8 mouse cellular contexts compared by ENCODE assay signal in the genomic region with DNA sequence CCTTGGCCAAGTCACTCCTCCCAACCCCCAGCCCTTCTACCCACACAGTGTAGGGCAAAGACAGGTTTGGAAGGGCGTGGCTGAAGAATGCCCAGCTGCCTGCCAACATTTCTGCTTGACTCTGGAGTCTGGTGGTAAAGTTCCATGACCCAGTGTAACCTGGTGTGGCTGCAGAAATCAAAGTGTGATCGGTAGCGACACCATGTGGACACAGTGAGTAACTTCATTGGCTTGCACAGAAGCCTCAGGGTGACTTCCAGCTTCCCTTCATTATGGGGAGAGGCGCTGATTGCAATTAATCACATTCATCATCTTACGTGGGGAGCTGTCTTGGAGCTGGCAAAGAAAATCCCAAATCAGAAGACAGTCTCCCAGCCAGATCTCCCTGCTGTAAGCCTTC. TPM values are rescaled to one million over a fixed set of nuclear protein-coding genes. Genes with fewer than 3 reads are reported as not detected.
DNase-seq lines count a peak whose midpoint lies in the region; ATAC-seq and TF ChIP-seq lines count a peak whose summit lies in the region.

No protein-coding gene starts in this region.

- peak; percentile 95 for TF ChIP-seq CTCF in midbrain, postnatal 0 days (IDR thresholded peaks at IDR 0.05)

- H3K9ac ChIP-seq in limb, embryonic 13.5 days: no peak overlapping the region
- H3K9ac ChIP-seq in midbrain, postnatal 0 days (replicated peaks; ENCODE audit: low read length, poor library complexity, severe bottlenecking): no peak overlapping the region

- no peak overlapping the region for H3K27ac ChIP-seq in embryonic facial prominence, embryonic 10.5 days (replicated peaks)
- H3K27ac ChIP-seq in limb, embryonic 13.5 days: no peak overlapping the region
- H3K27ac ChIP-seq in midbrain, postnatal 0 days (ENCODE audit: low read depth, low read length): peak overlapping the region; percentile 63

- H3K27me3 ChIP-seq in embryonic facial prominence, embryonic 10.5 days (replicated peaks; ENCODE audit: low read depth, poor library complexity, severe bottlenecking): no peaks in the 10 kb centered on the region
- H3K27me3 ChIP-seq in limb, embryonic 13.5 days: no peaks in the 10 kb centered on the region
- H3K27me3 ChIP-seq in midbrain, postnatal 0 days (ENCODE audit: insufficient read depth, low read length): no peaks in the 10 kb centered on the region

- WGBS in embryonic facial prominence, embryonic 10.5 days: 8% methylated on average over 5 of the region's 5 CpGs
- WGBS in limb, embryonic 13.5 days: 3% methylated on average over 5 of the region's 5 CpGs
- WGBS in midbrain, postnatal 0 days: 5% methylated on average over 5 of the region's 5 CpGs

- H3K4me2 ChIP-seq in limb, embryonic 13.5 days (replicated peaks): no peak overlapping the region
- H3K4me2 ChIP-seq in midbrain, postnatal 0 days (ENCODE audit: low read depth, low read length, poor library complexity, severe bottlenecking): no peak overlapping the region

- peak; percentile 32 for ATAC-seq in limb, embryonic 13.5 days (ENCODE audit: low FRiP score, low read depth)
- ATAC-seq in midbrain, postnatal 0 days (ENCODE audit: low FRiP score): peak; percentile 72

- no peaks in the 10 kb centered on the region for H3K36me3 ChIP-seq in embryonic facial prominence, embryonic 10.5 days (replicated peaks)
- no peaks in the 10 kb centered on the region for H3K36me3 ChIP-seq in limb, embryonic 13.5 days
- no peaks in the 10 kb centered on the region for H3K36me3 ChIP-seq in midbrain, postnatal 0 days (ENCODE audit: insufficient read depth, low read length)

- H3K9me3 ChIP-seq in embryonic facial prominence, embryonic 10.5 days: peaks cover 7% of the 10 kb centered on the region
- H3K9me3 ChIP-seq in limb, embryonic 13.5 days: peaks cover 9% of the 10 kb centered on the region
- peaks cover 5% of the 10 kb centered on the region; the same call in 1 of the 2 replicates for H3K9me3 ChIP-seq in midbrain, postnatal 0 days (ENCODE audit: low read length)

- H3K4me3 ChIP-seq in embryonic facial prominence, embryonic 10.5 days: no peak overlapping the region
- no peak overlapping the region for H3K4me3 ChIP-seq in limb, embryonic 13.5 days
- no peak overlapping the region for H3K4me3 ChIP-seq in midbrain, postnatal 0 days (ENCODE audit: low read depth, low read length)

- peaks cover 15% of the 10 kb centered on the region for H3K4me1 ChIP-seq in embryonic facial prominence, embryonic 10.5 days
- H3K4me1 ChIP-seq in limb, embryonic 13.5 days: peaks cover 10% of the 10 kb centered on the region
- H3K4me1 ChIP-seq in midbrain, postnatal 0 days (ENCODE audit: insufficient read depth, low read length): peaks cover 7% of the 10 kb centered on the region; the same call in 1 of the 2 replicates

- DNase-seq in 3134 (ENCODE audit: extremely low read depth, insufficient read length, low spot score): peak; percentile 50
- DNase-seq in adrenal gland, adult 8-10 months: peak; percentile 79
- peak; percentile 70 for DNase-seq in embryonic facial prominence, embryonic 10.5 days (ENCODE audit: low spot score)
- DNase-seq in gonadal fat pad, adult 2 months (ENCODE audit: low read depth): peak; percentile 86
- DNase-seq in kidney, adult 18-20 months: peak; percentile 87
- peak; percentile 92 for DNase-seq in midbrain, postnatal 0 days (ENCODE audit: low spot score)
- DNase-seq in spleen, postnatal 10 days (ENCODE audit: low spot score in 2 of 2): peak; percentile 63 to 76

RNA-seq across cellular contexts. Expression of a gene that starts 23.0 kb away (rescaled TPM):
- total RNA-seq in adrenal gland, adult 8-10 months (2022): 10 to 100 TPM; 25.4 to 43.9 (median 32.1) TPM
- 35.1 and 37.1 TPM in 2 replicates for polyA plus RNA-seq in embryonic facial prominence, embryonic 10.5 days (2016; fragmentation: Nextera tagmentation; extraction: Ambion mirVana)
- polyA plus RNA-seq in gonadal fat pad, adult 2 months (2012; rRNA removed): 41.0 and 44.5 TPM in 2 replicates
- 23.6 and 24.7 TPM in 2 replicates for polyA plus RNA-seq in limb, embryonic 13.5 days (2015; fragmentation: Nextera tagmentation; extraction: Ambion mirVana)
- 65.7 and 77.5 TPM in 2 replicates for total RNA-seq in midbrain, postnatal 0 days (2014; rRNA removed)
- polyA plus RNA-seq in midbrain, postnatal 0 days (2015; fragmentation: Nextera tagmentation; extraction: Ambion mirVana): 34.6 and 37.6 TPM in 2 replicates

RNA-seq across cellular contexts. Expression of a gene that starts 39.2 kb away (rescaled TPM):
- 10 to 100 TPM; 69.8 to 92.2 (median 82.8) TPM for total RNA-seq in adrenal gland, adult 8-10 months (2022)
- 13.5 and 17.3 TPM in 2 replicates for polyA plus RNA-seq in embryonic facial prominence, embryonic 10.5 days (2016; fragmentation: Nextera tagmentation; extraction: Ambion mirVana)
- polyA plus RNA-seq in gonadal fat pad, adult 2 months (2012; rRNA removed): 24.4 and 42.0 TPM in 2 replicates
- polyA plus RNA-seq in limb, embryonic 13.5 days (2015; fragmentation: Nextera tagmentation; extraction: Ambion mirVana): 39.2 and 41.2 TPM in 2 replicates
- total RNA-seq in midbrain, postnatal 0 days (2014; rRNA removed): 171 and 191 TPM in 2 replicates
- polyA plus RNA-seq in midbrain, postnatal 0 days (2015; fragmentation: Nextera tagmentation; extraction: Ambion mirVana): 74.2 and 86.2 TPM in 2 replicates
